Mouse (Mus musculus) myocyte (in vitro differentiated cells): ENCODE results near the gene Ccdc183.

Experiments used
- E2F4 ChIP-seq: IDR thresholded peaks from one replicate; pipeline ENCODE4 v1.6.1; 2011; ENCODE audit warnings: mild to moderate bottlenecking, control low read depth, moderate library complexity; ENCODE audit not compliant: insufficient read depth
- MAX ChIP-seq: IDR thresholded peaks from one replicate; pipeline ENCODE4 v1.6.1; 2011; ENCODE audit warnings: low read depth, mild to moderate bottlenecking, control low read depth
- MYOD1 ChIP-seq, 3 experiments: IDR thresholded peaks; one replicate each; pipeline ENCODE4 v1.6.1; 2011; ENCODE audit warnings: control low read depth in 2 of 3, low read depth in 2 of 3, mild to moderate bottlenecking in 2 of 3, moderate library complexity in 1 of 3; ENCODE audit not compliant: insufficient read length in 2 of 3, control insufficient read depth in 1 of 3
- MYOG ChIP-seq, 3 experiments: IDR thresholded peaks; one replicate each; pipeline ENCODE4 v1.6.1; 2011; ENCODE audit warnings: control low read depth in 2 of 3, low read depth in 2 of 3, mild to moderate bottlenecking in 2 of 3; ENCODE audit not compliant: insufficient read length in 2 of 3, control insufficient read depth in 1 of 3, insufficient read depth in 1 of 3
- POLR2A ChIP-seq: IDR thresholded peaks from one replicate; pipeline ENCODE4 v1.6.1; 2011; ENCODE audit warnings: low read depth, mild to moderate bottlenecking, control low read depth, moderate library complexity; ENCODE audit not compliant: insufficient read length
- POLR2AphosphoS2 ChIP-seq: IDR thresholded peaks from one replicate; pipeline ENCODE4 v1.6.1; 2011; ENCODE audit warnings: low read depth, control low read depth; ENCODE audit not compliant: insufficient read length
- REST ChIP-seq: IDR thresholded peaks from one replicate; pipeline ENCODE4 v1.6.1; 2011; ENCODE audit warnings: mild to moderate bottlenecking, control low read depth, moderate library complexity; ENCODE audit not compliant: insufficient read depth, insufficient read length
- TCF12 ChIP-seq: IDR thresholded peaks from one replicate; pipeline ENCODE4 v1.6.1; 2011; ENCODE audit warnings: mild to moderate bottlenecking, control low read depth; ENCODE audit not compliant: poor library complexity, insufficient read depth, severe bottlenecking
- USF1 ChIP-seq: IDR thresholded peaks from one replicate; pipeline ENCODE4 v1.6.1; 2011; ENCODE audit warnings: low read depth, mild to moderate bottlenecking, control low read depth, moderate library complexity

DNA sequence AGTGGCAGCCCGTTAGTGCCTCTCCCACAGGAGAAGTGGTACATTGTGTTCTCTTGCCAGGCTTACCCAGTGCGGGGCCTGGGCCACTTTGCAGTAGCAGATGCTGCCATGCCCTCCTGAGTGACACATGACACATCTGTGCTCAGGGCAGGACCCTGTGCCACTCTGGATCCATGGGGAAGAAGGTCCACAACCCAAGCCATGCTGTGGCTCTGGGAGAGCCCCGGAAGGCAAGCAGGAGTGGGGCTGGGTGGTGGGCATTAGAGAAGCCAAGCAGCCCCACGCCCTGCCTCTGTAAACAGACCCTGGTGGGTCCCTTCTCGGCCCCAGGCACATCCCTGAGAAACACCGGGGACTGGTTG, 34.4 kb downstream of the Ccdc183 start:
- TF ChIP-seq MYOG (IDR thresholded peaks at IDR 0.05; ENCODE audit: control insufficient read depth in 1 of 3, insufficient read depth in 1 of 3, insufficient read length in 2 of 3, low read depth in 2 of 3) (no peak), USF1 (no peak), E2F4 (no peak), POLR2A (no peak), MAX (no peak), TCF12 (no peak), MYOD1 (IDR thresholded peaks at IDR 0.05; ENCODE audit: control insufficient read depth in 1 of 3, insufficient read length in 2 of 3, low read depth in 2 of 3) (no peak), REST (no peak), POLR2AphosphoS2 (no peak)
